Mouse (Mus musculus): ENCODE measurements around the gene Zc3h6.

- no peak for TF ChIP-seq CTCF (IDR thresholded peaks at IDR 0.05)
- no peak for TF ChIP-seq EP300 (IDR thresholded peaks at IDR 0.05)
These were observed 1.6 kb upstream of the Zc3h6 start for GRCm38 (mm10) chr2:128965505-128966105.
